Mouse (Mus musculus): ENCODE data around the gene Cyp2j13. TPM values are rescaled to one million over a fixed set of nuclear protein-coding genes. Genes with fewer than 3 reads are reported as not detected.
"Not testable (repeated sequence)": the region's sequence is repeated elsewhere in the genome, so short reads cannot be mapped to it uniquely, and the experiment has no call there.

Cyp2j13 gene
- not detected in 2 replicates for polyA plus RNA-seq (2012)

- no peaks in the 10 kb centered on the region; the same call in 1 of the 2 replicates for H3K9me3 ChIP-seq (ENCODE audit: control insufficient read depth, low read length)
- no peaks in the 10 kb centered on the region for H3K36me3 ChIP-seq (ENCODE audit: control insufficient read depth)
- no peaks in the 10 kb centered on the region for H3K4me1 ChIP-seq (ENCODE audit: control insufficient read depth)
- no peak within 1 kb of the TSS for H3K4me3 ChIP-seq (replicated peaks)
- TF ChIP-seq GATA1 (IDR thresholded peaks at IDR 0.05; ENCODE audit: low read length) (no peak), TAL1 (IDR thresholded peaks at IDR 0.05; ENCODE audit: low read length) (no peak)
- peaks cover 6% of the 10 kb centered on the region; the same call in 1 of the 2 replicates for H3K27me3 ChIP-seq (ENCODE audit: control insufficient read depth)
Measured at GRCm38 (mm10) chr4:96077261-96078125, at the start of gene Cyp2j13. TSS of gene Cyp2j13 (minus strand) at chr4:96077546.

- Histone ChIP-seq H3K4me3 (replicated peaks) (no peak overlapping the region), H3K36me3 (ENCODE audit: control insufficient read depth) (no peaks in the 10 kb centered on the region), H3K4me1 (ENCODE audit: control insufficient read depth) (no peaks in the 10 kb centered on the region), H3K27me3 (ENCODE audit: control insufficient read depth) (no peaks in the 10 kb centered on the region), H3K9me3 (ENCODE audit: control insufficient read depth, low read length) (peaks cover 2% of the 10 kb centered on the region; the same call in 1 of the 2 replicates)
- TF ChIP-seq GATA1 (IDR thresholded peaks at IDR 0.05; ENCODE audit: low read length) (no peak), TAL1 (IDR thresholded peaks at IDR 0.05; ENCODE audit: low read length) (no peak)
Measured at GRCm38 (mm10) chr4:96096841-96097240, 19.5 kb upstream of the Cyp2j13 start.

GRCm38 (mm10) chr4:96091869-96092268 lies 14.5 kb upstream of the Cyp2j13 start:
- Histone ChIP-seq H3K9me3 (ENCODE audit: control insufficient read depth, low read length) (no peaks in the 10 kb centered on the region), H3K36me3 (ENCODE audit: control insufficient read depth) (no peaks in the 10 kb centered on the region), H3K4me1 (ENCODE audit: control insufficient read depth) (no peaks in the 10 kb centered on the region), H3K4me3 (replicated peaks) (no peak overlapping the region), H3K27me3 (ENCODE audit: control insufficient read depth) (no peaks in the 10 kb centered on the region)
- TF ChIP-seq GATA1 (IDR thresholded peaks at IDR 0.05; ENCODE audit: low read length), result no peak
- TF ChIP-seq TAL1 (IDR thresholded peaks at IDR 0.05; ENCODE audit: low read length), result no peak

GRCm38 (mm10) chr4:96089356-96090048 lies 12.2 kb upstream of the Cyp2j13 start:
- not testable (repeated sequence) for H3K27me3 ChIP-seq (ENCODE audit: control insufficient read depth); H3K9me3 ChIP-seq (ENCODE audit: control insufficient read depth, low read length); H3K4me3 ChIP-seq (replicated peaks); H3K36me3 ChIP-seq (ENCODE audit: control insufficient read depth); H3K4me1 ChIP-seq (ENCODE audit: control insufficient read depth)

GRCm38 (mm10) chr4:96078308-96078707 lies 962 bp upstream of the Cyp2j13 start:
- Histone ChIP-seq H3K27me3 (ENCODE audit: control insufficient read depth) (peaks cover 6% of the 10 kb centered on the region; the same call in 1 of the 2 replicates), H3K36me3 (ENCODE audit: control insufficient read depth) (no peaks in the 10 kb centered on the region), H3K9me3 (ENCODE audit: control insufficient read depth, low read length) (no peaks in the 10 kb centered on the region; the same call in 1 of the 2 replicates), H3K4me1 (ENCODE audit: control insufficient read depth) (no peaks in the 10 kb centered on the region), H3K4me3 (replicated peaks) (no peak overlapping the region)
- TF ChIP-seq GATA1 (IDR thresholded peaks at IDR 0.05; ENCODE audit: low read length), result no peak
- TF ChIP-seq TAL1 (IDR thresholded peaks at IDR 0.05; ENCODE audit: low read length), result no peak

- H3K36me3 ChIP-seq (ENCODE audit: control insufficient read depth), result no peaks in the 10 kb centered on the region
- H3K4me3 ChIP-seq (replicated peaks), result no peak overlapping the region
- TF ChIP-seq GATA1 (IDR thresholded peaks at IDR 0.05; ENCODE audit: low read length), result no peak
- no peak for TF ChIP-seq TAL1 (IDR thresholded peaks at IDR 0.05; ENCODE audit: low read length)
- no peaks in the 10 kb centered on the region for H3K27me3 ChIP-seq (ENCODE audit: control insufficient read depth)
- no peaks in the 10 kb centered on the region for H3K4me1 ChIP-seq (ENCODE audit: control insufficient read depth)
- peaks cover 7% of the 10 kb centered on the region for H3K9me3 ChIP-seq (ENCODE audit: control insufficient read depth, low read length)
Measured at GRCm38 (mm10) chr4:96062045-96062444, 15.3 kb downstream of the Cyp2j13 start.

- Histone ChIP-seq H3K36me3 (ENCODE audit: control insufficient read depth) (no peaks in the 10 kb centered on the region), H3K4me3 (replicated peaks) (no peak overlapping the region), H3K9me3 (ENCODE audit: control insufficient read depth, low read length) (peaks cover 12% of the 10 kb centered on the region), H3K4me1 (ENCODE audit: control insufficient read depth) (no peaks in the 10 kb centered on the region), H3K27me3 (ENCODE audit: control insufficient read depth) (no peaks in the 10 kb centered on the region)
- no peak for TF ChIP-seq TAL1 (IDR thresholded peaks at IDR 0.05; ENCODE audit: low read length)
- no peak for TF ChIP-seq GATA1 (IDR thresholded peaks at IDR 0.05; ENCODE audit: low read length)
Measured at GRCm38 (mm10) chr4:96060106-96060505, 17.2 kb downstream of the Cyp2j13 start.

GRCm38 (mm10) chr4:96028412-96028811 lies 48.9 kb downstream of the Cyp2j13 start:
- H3K9me3 ChIP-seq (ENCODE audit: control insufficient read depth, low read length), result no peaks in the 10 kb centered on the region
- H3K4me1 ChIP-seq (ENCODE audit: control insufficient read depth), result no peaks in the 10 kb centered on the region
- H3K4me3 ChIP-seq (replicated peaks), result no peak overlapping the region
- H3K36me3 ChIP-seq (ENCODE audit: control insufficient read depth), result no peaks in the 10 kb centered on the region
- H3K27me3 ChIP-seq (ENCODE audit: control insufficient read depth), result no peaks in the 10 kb centered on the region
- TF ChIP-seq TAL1 (IDR thresholded peaks at IDR 0.05; ENCODE audit: low read length) (no peak), GATA1 (IDR thresholded peaks at IDR 0.05; ENCODE audit: low read length) (no peak)

GRCm38 (mm10) chr4:96022803-96023202 lies 54.5 kb downstream of the Cyp2j13 start:
- H3K27me3 ChIP-seq (ENCODE audit: control insufficient read depth), result no peaks in the 10 kb centered on the region
- TF ChIP-seq GATA1 (IDR thresholded peaks at IDR 0.05; ENCODE audit: low read length) (no peak), TAL1 (IDR thresholded peaks at IDR 0.05; ENCODE audit: low read length) (no peak)
- H3K4me1 ChIP-seq (ENCODE audit: control insufficient read depth), result no peaks in the 10 kb centered on the region
- H3K9me3 ChIP-seq (ENCODE audit: control insufficient read depth, low read length), result no peaks in the 10 kb centered on the region
- H3K36me3 ChIP-seq (ENCODE audit: control insufficient read depth), result no peaks in the 10 kb centered on the region
- H3K4me3 ChIP-seq (replicated peaks), result no peak overlapping the region

Measured in erythroblast, embryonic 14.5 days (primary cell).